Mouse (Mus musculus) heart, adult 9 months (tissue): ENCODE measurements around the gene Ap3m1.
"Not testable (repeated sequence)": the region's sequence is repeated elsewhere in the genome, so short reads cannot be mapped to it uniquely, and the experiment has no call there.

Experiments
- DNase-seq, 2 experiments: peaks; one replicate each; pipeline ENCODE4 v3.0.0; 2022; ENCODE audit warnings: low spot score in 2 of 2

Gene Ap3m1

DNA sequence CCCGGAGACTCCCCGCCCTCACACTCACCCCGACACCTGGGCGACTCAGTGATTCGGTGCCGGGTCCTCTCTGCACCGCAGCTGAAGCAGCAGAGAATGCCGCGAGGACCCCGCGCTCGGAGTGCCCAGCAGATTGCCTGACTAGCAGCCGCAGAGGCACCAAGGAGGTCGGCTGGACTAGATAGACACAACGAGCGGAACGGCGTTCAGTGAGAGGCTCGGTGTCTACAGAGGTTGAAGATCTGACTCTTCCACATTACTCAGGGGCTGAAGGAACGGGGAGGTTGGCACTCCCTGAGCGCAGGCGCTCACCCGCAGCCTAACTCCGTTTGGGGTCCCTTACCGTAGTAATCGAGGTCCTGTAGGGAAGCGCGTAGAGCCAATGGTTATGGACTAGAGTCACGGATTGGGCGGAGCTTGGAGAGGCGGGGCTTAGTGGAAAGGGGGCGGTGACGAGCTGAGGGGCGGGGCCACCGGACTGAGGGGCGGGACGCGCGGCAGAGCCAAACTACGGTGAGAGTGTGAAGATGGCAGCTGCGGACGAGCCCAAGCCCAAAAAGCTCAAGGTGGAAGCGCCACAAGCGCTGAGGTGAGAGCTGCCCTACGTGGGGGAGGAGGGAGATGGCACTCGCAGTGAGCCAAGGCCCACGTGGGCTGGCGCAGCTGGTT lies at the start of gene Ap3m1, which contains the start of gene Adk:
Gene Ap3m1, minus strand, starts transcription at position 397 of the 669 bp plus-strand sequence.
Gene Adk, plus strand, starts transcription at position 463 of the 669 bp plus-strand sequence.
- DNase-seq, result peak; percentile 95

DNA sequence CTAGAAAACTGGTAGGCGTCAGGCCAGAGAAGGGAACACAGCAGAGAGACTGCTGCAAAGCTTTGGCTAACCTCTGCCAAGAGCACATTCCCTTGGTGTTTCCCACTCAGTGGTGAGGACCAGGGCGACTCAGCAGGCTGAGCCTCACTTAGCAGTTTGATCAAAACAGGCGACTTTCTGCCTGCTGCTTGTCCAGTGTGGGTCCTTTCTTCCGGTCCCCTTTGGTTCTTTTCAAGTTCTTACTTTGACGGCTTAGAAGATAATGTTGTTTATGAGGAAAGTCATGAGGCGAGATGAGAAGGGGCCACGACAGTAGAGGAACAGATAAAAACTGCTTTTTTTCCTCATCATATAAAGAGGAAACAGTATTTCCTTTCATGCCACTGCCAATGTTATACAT lies 49.3 kb upstream of the Ap3m1 start:
- peak; percentile 57 to 61 for DNase-seq

DNA sequence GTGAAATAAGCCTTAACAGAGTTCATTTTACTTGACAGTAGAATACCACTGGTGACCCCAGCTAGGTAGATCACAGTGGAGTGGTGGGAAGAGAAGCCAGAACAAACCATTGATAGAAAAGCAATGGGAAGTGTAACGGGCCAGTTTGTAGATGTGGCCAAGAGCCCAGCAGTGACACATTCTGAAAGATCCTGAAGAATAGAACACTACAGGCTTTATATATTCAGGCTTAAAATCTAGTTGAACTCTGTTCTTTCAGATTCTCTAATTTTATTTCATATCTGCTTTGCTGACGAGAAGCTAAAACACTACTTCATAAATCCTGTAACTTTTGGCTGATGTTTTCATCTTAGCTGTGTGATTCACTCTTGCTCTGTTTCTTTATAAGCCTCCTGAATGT lies 48.6 kb upstream of the Ap3m1 start:
- no peak for DNase-seq

DNA sequence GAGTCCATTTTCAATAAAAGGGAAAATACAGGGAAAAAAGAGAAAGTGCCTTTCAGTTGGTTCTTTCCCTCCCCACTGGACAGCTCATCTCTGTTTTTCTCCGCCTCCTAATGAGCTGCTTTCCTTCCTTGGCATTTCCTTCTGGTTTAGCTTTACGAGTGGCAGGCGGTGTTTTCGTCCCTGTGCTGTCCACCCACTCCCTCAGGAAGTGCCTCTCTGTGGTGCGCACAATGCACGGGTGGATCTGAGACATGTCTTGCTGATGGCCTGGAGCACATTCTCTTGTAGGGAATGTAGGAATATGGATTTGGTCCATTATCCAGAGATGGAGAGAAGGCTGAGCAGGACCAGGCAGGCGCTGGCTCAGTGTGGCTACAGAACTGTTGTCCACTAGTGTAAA lies 47.1 kb upstream of the Ap3m1 start:
- DNase-seq, result no peak

DNA sequence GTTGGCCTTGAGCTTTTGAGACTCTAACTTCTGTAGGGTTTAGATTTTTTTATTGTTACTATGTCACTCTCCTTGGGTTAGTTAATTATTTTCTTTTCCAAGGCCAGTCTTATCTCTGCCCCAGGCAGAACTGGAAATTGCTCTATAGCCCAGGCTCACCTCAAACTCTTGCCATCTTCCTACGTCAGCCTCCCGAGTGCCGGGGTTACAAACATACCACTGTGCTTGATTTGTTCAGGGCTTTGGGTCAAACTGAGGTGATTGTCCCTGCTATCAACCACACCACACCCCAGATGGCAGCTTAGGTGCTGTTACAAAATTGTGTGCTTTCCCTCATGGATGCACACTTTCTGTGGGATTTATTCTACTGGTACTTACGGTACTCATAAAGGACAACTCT lies 44.4 kb upstream of the Ap3m1 start:
- DNase-seq, result no peak

DNA sequence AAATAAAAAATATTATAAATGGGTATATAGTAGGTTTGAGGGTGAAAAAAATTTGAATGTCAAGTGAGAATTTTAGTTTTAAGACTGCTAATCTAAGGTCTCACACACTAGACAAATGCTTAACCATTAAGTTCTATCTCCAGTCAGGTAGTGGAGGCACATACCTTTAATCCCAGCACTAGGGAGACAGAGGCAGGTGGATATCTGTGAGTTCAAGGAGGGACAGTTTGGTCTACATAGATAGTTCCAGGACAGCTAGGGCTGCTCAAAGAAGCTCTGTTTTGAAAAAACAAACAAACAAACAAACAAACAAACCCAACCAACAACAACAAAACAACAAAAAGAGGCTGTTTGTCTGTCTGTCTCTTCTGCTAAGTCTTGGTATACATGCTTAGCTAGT lies 44.0 kb upstream of the Ap3m1 start:
- no peak for DNase-seq

DNA sequence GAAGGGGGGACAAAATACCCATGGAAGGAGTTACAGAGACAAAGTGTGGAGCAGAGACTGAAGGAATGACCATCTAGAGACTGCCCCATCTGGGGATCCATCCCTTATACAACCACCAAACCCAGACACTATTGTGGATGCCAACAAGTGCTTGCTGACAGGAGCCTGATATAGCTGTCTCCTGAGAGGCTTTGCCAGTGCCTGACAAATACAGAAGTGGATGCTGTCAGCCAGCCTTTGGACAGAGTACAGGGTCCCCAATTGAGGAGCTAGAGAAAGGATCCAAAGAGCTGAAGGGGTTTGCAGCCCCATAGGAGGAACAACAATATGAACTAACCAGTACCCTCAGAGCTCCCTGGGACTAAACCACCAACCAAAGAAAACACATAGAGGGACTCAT lies 41.9 kb upstream of the Ap3m1 start:
- DNase-seq, result not testable (repeated sequence)

DNA sequence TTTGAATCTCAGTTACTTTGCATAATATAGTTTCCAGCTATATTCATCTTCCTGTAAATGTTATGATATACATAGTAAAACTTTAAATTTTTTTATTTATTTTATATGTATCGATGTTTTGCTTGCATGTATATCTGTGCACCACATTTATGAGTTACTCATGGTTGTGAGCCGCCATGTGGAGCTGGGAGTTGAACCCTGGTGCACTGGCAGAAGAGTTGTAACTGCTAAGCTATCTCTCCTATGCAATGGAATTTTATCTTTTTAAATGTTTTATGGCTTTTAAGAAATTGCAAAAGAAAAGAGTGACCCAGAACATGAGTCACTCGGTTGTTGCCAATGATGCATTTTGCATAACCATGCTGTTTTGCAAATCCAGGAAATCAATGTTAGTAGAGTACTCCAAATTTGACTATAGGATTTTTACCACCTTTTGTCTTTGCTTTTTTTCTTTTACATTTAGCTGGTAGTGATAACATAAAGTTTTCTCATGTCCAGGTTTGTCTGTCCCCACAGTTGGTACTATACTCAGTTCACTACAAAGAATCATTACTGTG lies 38.7 kb upstream of the Ap3m1 start:
- DNase-seq, result no peak

DNA sequence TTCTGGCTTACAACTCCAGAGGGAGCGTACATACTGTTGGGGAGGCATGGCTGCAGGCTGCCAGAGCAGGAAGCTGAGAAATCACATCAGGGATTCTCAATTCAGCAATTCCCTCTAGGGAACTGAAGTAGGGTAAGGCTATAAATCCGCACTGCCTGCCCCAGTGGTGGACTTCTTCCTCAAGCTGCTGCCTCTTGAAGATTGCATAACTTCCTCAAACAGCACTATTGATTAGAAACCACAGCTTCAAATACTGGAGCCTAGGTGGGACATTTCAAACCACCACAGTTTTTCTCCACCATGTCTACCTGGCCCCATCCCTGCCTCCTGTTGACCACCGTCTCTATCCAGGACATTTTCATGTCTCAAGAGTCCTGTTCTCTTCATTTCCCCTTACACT lies 38.1 kb upstream of the Ap3m1 start:
- DNase-seq, result no peak

DNA sequence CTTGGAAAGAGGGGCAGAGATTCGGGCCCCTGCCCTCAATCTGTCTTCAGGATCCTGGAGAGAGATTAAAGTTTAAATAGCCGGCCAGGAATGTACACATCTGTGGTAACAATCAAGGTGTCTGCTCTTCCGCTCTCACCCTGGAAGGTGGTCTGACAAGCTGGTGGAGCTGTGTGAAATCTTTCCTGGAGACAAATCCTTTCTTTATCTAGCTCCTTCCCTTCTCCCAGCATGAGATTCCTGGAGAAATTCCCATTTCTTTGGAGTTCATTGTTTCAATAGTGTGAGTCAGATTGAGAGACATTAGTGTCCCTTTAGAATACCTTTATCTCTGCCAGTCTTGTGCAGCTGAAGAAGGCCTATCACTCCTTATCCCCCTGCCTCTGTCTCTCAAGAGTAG lies 36.4 kb upstream of the Ap3m1 start:
- no peak for DNase-seq

DNA sequence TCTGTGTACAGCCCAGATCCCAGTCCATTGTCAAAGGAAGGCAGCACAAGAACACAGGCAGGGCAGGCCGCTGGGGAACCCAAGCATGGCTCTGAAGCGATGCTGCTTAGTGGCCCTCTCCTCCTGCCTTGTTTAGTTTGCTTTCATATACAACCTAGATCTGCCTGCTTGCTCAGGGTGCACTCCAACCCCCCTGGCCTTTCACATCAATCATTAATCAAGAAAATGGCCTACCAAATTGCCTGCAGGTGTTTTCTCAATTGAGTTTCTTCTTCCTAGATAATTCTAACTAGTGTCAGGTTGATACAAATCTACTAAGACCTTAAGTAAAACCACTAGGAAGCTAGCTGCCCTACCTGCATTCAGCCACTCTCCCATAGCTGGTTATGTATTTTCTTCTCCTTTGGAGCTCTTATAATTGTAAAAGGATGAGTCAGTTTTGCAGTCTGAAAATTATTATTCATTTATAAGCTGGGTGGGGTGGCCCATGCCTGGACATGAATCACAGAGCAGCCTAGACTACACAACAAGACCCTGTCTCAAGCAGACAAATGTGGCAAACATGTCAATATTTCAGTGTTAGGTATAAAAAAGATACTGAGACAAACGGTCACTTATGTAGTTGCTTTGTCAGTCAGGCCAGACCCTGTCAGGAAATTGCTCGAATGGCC lies 35.2 kb upstream of the Ap3m1 start:
- no peak for DNase-seq

DNA sequence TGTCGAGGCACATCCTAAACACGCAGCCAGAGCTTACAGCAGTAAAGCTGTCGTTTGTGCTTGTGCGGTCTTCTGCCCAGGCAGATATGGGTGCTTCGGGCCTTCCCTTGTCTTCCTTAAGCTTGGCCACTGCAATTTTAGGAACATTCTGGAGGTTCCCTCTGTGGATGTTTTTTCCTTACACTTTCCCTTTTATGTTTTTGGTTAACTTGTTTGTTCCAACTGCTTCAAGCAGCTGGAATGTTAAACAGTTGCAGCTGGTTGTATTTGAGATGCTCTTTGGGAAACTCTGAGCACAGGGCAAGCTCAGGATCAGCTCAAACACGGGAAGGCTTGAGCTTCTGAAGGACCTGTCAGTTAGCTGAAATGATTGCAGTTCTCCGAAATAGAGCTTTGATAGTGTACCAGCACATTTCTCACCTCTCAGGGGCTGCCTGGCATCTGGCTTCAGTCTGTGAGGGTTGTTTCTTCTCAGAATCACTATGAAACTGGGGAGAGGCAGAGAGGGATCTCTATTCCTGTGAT lies 34.6 kb upstream of the Ap3m1 start:
- no peak for DNase-seq

DNA sequence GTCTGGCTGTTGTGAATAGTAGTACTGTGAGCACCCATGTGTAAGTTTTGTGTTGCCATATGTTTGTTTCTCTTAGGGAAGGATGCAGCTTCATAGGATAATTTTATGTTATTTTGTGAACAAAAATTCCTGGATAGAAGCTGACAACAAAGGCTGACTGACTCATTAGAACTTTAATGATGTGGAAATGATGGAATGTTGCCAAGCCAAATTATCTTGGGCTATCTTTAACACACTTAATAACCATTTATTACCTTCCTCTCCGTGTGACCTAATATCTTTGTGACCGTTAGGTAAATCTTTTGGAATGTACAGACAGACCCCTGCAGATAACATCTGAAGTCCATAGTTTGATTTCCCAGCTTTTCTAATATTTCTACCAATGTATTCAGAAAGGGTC lies 33.8 kb upstream of the Ap3m1 start:
- no peak for DNase-seq

DNA sequence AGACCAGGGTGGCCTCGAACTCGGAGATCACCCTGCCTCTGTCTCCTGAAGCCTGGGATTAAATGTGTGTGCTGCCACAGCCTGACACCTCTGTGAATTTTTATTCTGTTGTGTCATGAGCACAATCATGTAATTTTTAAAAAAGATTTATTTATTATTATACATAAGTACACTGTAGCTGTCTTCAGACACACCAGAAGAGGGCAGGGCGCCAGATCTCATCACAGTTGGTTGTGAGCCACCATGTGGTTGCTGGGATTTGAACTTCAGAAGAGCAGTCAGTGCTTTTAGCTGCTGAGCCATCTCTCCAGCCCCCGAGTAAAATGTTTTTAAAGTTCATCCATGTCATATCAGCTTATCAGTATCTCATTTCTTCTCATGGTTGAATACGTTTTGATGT lies 33.4 kb upstream of the Ap3m1 start:
- no peak for DNase-seq

DNA sequence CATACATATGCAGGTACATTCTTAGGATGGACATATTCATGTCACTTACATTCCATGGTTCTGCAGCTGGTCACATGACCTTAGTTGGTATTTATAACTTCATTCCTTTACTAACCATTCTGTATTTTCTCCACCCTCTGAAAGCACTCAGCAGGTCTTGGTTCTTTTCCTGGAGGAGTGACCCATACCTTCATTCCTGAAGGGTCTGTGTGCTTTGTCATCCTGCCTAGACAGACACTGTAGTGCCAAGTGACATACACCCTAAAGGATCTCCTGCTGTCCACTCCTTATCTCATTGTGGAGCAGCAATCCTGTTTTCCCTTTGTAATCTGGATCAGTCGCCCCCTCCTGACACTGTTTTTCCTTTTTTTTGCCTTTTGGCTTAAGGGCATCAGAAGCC lies 30.5 kb upstream of the Ap3m1 start:
- DNase-seq, result no peak

DNA sequence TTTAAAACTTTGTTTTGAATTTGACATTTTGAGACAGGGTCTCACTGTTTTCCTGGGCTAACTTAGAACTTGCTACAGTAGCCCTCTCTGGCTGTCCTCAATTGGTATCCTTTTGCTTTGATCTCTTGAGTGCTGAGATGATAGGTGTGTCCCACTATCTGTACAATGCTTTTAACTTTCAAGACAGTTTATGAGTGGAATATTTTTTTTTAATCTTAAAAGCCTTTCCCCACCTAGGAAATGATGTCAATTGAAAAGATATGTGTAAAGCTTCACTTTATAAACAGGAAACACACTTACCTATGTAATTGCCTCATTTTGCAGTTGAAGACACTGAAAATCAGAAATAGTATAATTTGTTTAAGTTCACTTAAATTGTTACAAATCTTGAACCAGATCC lies 26.2 kb upstream of the Ap3m1 start:
- no peak for DNase-seq

DNA sequence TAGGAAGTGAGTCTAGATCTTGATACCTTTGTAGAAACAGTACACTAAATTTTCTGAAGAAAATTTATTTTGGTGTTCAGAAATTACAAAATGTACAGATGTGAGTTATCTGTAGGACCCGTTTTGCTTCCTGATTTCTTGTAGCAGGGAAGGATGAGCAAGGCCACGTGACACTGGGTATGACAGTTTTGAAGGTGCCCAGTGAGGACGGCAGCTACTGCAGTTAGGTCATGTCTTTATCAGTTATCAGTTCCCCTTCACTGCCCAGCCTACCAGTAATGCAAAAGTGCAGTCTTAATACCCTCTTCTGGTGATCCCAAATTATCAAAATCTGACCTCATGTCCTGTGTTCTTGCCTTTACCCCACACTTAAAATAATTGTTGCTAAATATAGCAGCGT lies 25.6 kb upstream of the Ap3m1 start:
- no peak for DNase-seq

DNA sequence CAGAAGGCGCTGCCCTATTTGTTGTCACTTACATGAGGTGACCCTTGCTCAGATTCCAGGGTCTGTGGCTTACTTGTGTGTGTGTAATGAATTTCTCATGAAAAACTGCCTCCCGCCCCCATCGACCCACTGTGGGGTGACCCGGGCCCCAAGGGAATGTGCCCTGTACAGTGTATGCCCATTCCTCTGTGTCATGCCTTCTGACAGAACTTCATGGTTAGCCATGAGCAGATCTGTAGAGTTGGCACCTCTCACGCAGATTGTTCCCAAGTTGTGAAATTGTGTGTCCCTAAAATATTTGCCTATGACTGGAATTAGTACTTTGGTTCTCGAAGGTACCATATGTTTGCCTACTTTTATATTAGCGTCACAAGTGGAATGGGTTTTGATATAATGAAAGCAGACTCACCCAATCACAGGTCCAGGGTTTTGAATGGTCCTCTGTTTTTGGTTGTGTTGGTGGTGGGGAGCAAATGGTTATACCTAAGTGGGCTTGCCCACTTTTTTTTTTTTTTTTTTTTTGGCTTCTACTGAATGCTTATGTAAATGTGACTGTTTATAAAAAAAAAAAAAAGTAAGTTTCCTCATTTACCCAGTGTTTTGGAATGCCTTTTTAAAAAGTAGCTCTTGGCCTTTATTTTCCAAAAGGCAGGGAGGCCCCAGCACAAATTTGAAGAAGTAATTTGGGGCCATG lies 24.3 kb upstream of the Ap3m1 start:
- DNase-seq, result peak in 1 of 2 experiments; percentile 24

DNA sequence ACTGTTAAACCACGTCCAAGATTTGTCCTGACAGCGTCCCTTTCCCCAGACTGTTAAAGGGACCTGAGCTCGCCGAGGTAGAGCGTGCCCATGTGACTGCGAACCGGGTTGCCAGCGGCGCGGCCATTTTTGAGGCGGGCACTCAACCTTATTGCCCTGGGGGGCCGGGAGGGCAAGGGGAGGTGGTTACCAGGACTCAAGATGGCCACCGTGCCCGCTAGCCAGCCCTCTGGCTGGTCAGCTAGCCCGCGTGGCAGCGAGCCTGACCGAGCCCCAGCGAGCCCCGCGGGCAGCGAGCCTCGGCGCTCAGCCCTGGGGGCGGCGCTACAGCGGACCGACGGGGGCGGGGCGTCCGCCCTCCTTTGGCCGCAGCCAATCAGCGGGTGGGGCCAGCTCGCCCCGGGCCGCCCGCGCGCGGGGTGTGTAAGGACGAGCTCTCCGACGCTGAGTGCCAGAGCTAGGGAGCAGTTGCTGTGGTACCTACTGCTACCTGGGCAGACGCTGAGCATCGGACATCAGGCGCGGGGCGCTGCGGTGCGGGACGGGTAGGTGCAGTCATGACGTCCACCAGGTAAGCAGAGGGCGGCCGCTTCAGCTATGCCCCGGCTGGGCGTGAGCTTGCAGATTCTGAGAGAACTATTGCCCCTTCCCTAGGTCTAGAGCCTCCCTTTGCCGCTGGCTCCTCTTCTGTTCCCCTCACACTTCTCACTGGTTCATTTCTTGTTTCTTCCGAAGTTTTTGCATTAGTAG lies 23.6 kb upstream of the Ap3m1 start:
- DNase-seq, result peak; percentile 91 to 92

DNA sequence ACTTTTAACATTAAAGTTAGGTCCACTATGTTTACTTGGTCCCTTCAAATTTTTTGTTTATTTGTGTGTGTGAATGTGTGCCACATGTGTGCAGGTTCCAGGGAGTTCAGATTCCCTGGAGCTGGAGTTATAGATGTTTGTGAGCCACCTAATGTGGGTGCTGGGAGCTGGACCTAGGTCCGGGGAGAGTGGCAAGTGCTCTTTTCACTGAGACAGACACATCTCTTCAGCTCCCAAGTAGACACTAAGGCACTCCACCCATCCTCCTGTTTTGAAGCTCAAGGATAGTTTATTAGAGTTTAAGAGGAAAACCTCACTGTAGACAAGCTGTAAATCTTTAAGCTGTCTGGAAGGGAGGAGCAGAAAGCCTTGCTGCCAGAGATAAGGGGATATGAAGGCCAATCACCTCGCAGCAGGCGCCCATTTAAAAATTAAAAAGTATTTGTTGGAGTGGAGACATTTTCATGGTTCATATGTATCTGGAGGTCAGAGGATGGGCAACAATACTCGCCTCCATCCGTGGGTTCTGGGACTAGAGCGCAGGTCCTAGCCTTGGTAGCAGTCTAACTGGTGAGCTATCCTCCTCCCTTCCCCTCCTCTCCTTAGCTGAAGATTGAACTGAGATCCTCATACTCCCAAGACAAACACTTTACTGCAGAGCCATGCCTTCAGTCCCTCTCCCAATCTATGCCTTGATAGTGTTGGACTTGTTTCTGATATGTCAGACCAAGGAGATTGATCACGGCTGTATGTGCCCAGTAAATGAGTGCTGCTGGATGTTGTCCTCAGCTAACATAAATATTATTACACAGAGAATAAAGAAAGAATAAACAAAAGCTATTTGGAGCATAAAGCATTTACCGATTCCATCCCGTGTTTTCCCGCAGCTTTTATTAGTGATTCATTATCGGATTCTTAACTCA lies 22.4 kb upstream of the Ap3m1 start:
- no peak for DNase-seq

DNA sequence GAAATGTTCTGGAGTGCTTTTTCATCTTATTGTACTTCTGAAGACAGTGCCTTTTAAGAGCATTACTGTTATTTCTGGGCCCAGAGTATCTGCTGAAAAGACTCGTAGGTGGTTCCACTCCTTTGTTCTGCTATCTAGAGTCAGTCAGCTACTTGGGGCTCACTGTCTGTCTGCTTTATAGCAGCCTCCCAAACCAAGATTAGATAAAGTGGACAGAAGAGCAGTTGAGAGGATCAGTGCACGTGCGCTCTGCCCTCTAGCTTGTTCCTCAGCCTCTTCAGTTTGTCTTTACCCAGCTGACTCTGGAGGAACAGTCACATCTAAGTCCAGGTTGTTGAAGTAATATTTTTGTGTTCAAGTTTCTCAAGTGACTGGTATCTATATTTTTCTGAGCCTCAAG lies 21.7 kb upstream of the Ap3m1 start:
- no peak for DNase-seq
